Mouse (Mus musculus) G1E (cell line): Measurements from ENCODE around the gene 2210011C24Rik. TPM values are rescaled to one million over a fixed set of nuclear protein-coding genes. Genes with fewer than 3 reads are reported as not detected.
A peak's percentile ranks its signal among the peaks of the same experiment; 100 is the strongest.

Experiments used
- ATAC-seq: 2 replicates; pipeline ENCODE4 v1.8.0; 2016; ENCODE audit warnings: mild to moderate bottlenecking; ENCODE audit not compliant: insufficient number of reproducible peaks, poor library complexity, low FRiP score, severe bottlenecking; ENCODE audit errors: extremely low read depth
- DNase-seq: peaks from one replicate; pipeline ENCODE4 v3.0.0; 2012; ENCODE audit warnings: low spot score
- H3K27me3 ChIP-seq: 2 replicates; pipeline ENCODE4 v1.6.1; 2012; ENCODE audit warnings: mild to moderate bottlenecking, low read length, inconsistent platforms; ENCODE audit not compliant: insufficient read depth
- H3K36me3 ChIP-seq: replicated peaks from 2 replicates; pipeline ENCODE3; 2012; ENCODE audit warnings: mild to moderate bottlenecking, inconsistent platforms
- H3K4me1 ChIP-seq: 2 replicates; pipeline ENCODE4 v1.6.1; 2012; ENCODE audit warnings: low read depth, low read length, inconsistent platforms, mixed read lengths; ENCODE audit not compliant: insufficient read depth
- H3K4me3 ChIP-seq: 2 replicates; pipeline ENCODE4 v1.5.1; 2012; ENCODE audit warnings: low read depth, mild to moderate bottlenecking, inconsistent platforms, low read length, moderate library complexity, mixed read lengths
- H3K9me3 ChIP-seq: replicated peaks from 2 replicates; pipeline ENCODE4 v1.6.1; 2012; ENCODE audit warnings: inconsistent platforms
- CTCF ChIP-seq: IDR thresholded peaks from 2 replicates; pipeline ENCODE4 v1.5.1; 2012; ENCODE audit warnings: low read depth, low read length, inconsistent platforms, mixed read lengths
- GATA1 ChIP-seq: IDR thresholded peaks from 2 replicates; pipeline ENCODE4 v1.6.1; 2012; ENCODE audit warnings: borderline replicate concordance, low read length, inconsistent platforms, mixed read lengths
- GATA2 ChIP-seq: IDR thresholded peaks from 2 replicates; pipeline ENCODE4 v1.6.1; 2012; ENCODE audit warnings: low read depth, low read length, inconsistent platforms, borderline replicate concordance
- POLR2AphosphoS5 ChIP-seq: IDR thresholded peaks from 2 replicates; pipeline ENCODE4 v1.6.1; 2012; ENCODE audit warnings: low read depth, low read length, inconsistent platforms; ENCODE audit not compliant: insufficient replicate concordance
- TAL1 ChIP-seq: conservative IDR thresholded peaks from 2 replicates; pipeline ENCODE4 v1.6.1; 2012; ENCODE audit warnings: low read depth, low read length, inconsistent platforms, mixed read lengths
- polyA plus RNA-seq: library from polyadenylated mRNA; stranded (reverse); fragments of >175 nt; gene quantifications from 2 replicates; pipeline ENCODE4 v1.2.3, GENCODE M21; 2012
- total RNA-seq, 2 experiments: library from RNA; stranded (forward) in 1 of 2; stranded (reverse) in 1 of 2; fragments of 200-1000 nt in 1 of 2; fragments of >200 nt in 1 of 2; fragmentation: Nextera tagmentation in 1 of 2; gene quantifications; 2 replicates each; pipeline ENCODE4 v1.2.3; 2014 to 2017

Gene 2210011C24Rik
- total RNA-seq (2014; fragmentation: Nextera tagmentation) (not detected in 2 replicates), total RNA-seq (2017) (not detected in 2 replicates), polyA plus RNA-seq (not detected in 2 replicates)

DNA sequence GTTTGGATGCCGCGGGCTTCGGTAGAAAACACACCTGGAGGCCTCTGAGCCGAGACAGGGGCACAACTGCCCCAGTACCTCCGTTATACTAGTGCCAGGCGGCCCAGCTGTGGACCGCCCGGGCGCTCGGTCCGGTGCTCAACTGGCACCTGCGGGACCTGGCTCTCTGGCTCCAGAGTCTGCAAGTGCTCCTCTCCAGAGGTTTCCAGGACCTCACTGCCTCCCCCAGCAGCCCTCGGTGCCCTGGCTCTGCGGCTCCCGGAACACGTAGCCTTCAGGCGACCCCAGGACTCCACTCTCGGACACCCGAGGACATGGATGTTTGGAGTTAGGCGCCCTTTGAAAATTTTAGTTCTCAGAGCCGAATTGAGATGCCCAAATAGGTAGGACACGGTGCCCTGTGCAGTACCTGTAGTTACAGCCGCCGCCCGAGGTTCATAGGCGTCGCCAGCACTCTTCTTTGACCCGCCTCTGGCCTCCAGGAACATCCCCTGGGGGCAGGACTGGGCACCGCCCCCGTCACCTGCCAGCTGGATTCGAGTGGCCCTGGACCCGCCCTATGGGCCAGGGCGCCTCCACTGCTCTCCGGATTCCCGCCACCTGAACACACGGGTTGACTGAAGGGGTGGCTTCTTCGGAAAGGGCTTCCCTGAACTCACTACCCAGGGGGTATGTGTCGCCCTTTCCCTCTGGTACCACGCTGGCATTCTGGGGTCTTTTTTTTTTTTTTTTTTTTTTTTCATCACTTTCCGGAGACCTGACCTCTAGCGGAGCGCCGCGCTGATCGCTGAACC lies at the start of gene 2210011C24Rik:
Gene 2210011C24Rik, minus strand, starts transcription at position 467 of the 794 bp plus-strand sequence.
- H3K36me3 ChIP-seq: no peaks in the 10 kb centered on the region
- peaks cover 27% of the 10 kb centered on the region for H3K27me3 ChIP-seq
- peaks cover 27% of the 10 kb centered on the region for H3K9me3 ChIP-seq
- DNase-seq (no peak), ATAC-seq (no peak)
- H3K4me3 ChIP-seq: no peak within 1 kb of the TSS; the same call in 1 of the 2 replicates
- H3K4me1 ChIP-seq: no peaks in the 10 kb centered on the region
- no peak for TF ChIP-seq GATA1
- no peak for TF ChIP-seq POLR2AphosphoS5
- TF ChIP-seq CTCF: no peak
- no peak for TF ChIP-seq GATA2
- TF ChIP-seq TAL1: no peak

DNA sequence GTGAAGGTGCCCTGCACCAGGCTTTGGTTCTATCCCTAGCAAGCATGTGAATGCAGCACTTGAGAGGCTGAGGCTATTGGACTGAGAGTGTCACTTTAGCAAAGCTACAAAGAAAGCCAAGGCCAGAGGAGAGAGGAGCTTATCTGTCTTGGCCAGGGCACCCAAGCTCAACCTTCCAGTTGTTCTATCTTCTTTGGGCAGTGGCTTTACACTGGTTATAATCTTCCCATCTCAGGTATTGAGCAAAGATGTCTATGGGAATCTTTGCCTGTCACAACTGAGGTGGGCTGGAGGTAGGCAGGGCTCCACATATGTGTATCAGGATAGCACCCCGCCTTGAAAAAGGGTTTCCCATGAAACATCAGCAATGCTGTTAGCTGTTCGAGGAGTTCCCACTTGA lies 48.3 kb upstream of the 2210011C24Rik start:
- TF ChIP-seq GATA1: no peak
- no peak for TF ChIP-seq GATA2
- TF ChIP-seq CTCF: no peak
- H3K27me3 ChIP-seq: no peaks in the 10 kb centered on the region
- H3K4me1 ChIP-seq: peaks cover 19% of the 10 kb centered on the region
- no peaks in the 10 kb centered on the region for H3K36me3 ChIP-seq
- H3K4me3 ChIP-seq: no peak overlapping the region
- DNase-seq (no peak), ATAC-seq (no peak)
- peaks cover 4% of the 10 kb centered on the region; the same call in 1 of the 2 replicates for H3K9me3 ChIP-seq

DNA sequence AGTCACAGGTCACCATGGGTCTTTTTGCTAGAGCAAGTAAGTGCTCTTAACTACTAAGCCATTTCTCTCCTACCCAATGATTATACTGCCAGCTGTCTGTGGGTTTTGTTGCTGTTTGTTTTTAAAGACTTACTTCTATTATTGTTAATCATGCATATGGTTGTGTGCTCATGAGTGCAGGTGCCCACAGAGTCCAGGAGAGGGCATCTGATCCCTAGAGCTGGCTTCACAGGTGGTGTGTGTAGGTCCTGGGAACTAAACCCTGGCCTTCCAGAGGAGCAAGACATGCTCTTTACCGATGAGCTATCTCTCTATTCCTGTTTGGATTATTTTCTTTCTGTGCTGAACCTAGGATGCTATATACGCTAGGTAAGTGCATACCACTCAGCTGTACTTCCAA lies 47.3 kb upstream of the 2210011C24Rik start:
- no peak for ATAC-seq
- no peak for DNase-seq
- H3K36me3 ChIP-seq: no peaks in the 10 kb centered on the region
- no peaks in the 10 kb centered on the region for H3K27me3 ChIP-seq
- no peak overlapping the region for H3K4me3 ChIP-seq
- peaks cover 4% of the 10 kb centered on the region; the same call in 1 of the 2 replicates for H3K9me3 ChIP-seq
- H3K4me1 ChIP-seq: peaks cover 10% of the 10 kb centered on the region
- TF ChIP-seq POLR2AphosphoS5 (no peak), CTCF (no peak), GATA1 (no peak), GATA2 (no peak)

DNA sequence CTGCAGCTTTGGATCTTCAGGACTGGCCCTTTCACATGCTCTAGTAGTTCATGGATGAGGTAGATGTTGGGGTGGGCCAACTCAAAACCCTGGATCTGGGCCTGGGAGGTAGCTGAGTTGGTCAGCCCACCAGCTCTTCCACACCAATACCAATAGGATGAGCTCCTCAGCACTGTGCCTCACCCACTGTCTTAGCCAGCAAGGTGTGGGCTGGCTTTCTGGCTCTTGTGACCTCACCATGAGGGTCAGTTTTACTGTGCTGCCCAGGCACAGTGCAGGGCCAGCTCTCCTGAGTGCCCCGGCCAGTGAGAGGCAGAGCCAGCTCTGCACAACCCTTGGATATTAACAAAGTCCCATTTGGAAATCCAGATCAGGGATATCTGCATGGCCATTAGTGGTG lies 45.9 kb upstream of the 2210011C24Rik start:
- peaks cover 4% of the 10 kb centered on the region; the same call in 1 of the 2 replicates for H3K9me3 ChIP-seq
- H3K4me3 ChIP-seq: no peak overlapping the region
- no peaks in the 10 kb centered on the region for H3K27me3 ChIP-seq
- DNase-seq (no peak), ATAC-seq (no peak)
- TF ChIP-seq TAL1 (no peak), POLR2AphosphoS5 (no peak)
- H3K4me1 ChIP-seq: 0 out of 2 replicates have a peak, but pooled peaks cover under 1% of the 10 kb centered on the region
- no peaks in the 10 kb centered on the region for H3K36me3 ChIP-seq

GRCm38 (mm10) chr8:84053229-84053628 lies 41.3 kb upstream of the 2210011C24Rik start:
- Histone ChIP-seq H3K4me3 (no peak overlapping the region), H3K9me3 (peaks cover 4% of the 10 kb centered on the region; the same call in 1 of the 2 replicates), H3K36me3 (no peaks in the 10 kb centered on the region), H3K4me1 (0 out of 2 replicates have a peak, but pooled peaks cover 2% of the 10 kb centered on the region), H3K27me3 (peaks cover 3% of the 10 kb centered on the region; the same call in 1 of the 2 replicates)
- DNase-seq: no peak
- no peak for ATAC-seq
- TF ChIP-seq GATA1 (no peak), POLR2AphosphoS5 (no peak), GATA2 (no peak), CTCF (no peak), TAL1 (no peak)

DNA sequence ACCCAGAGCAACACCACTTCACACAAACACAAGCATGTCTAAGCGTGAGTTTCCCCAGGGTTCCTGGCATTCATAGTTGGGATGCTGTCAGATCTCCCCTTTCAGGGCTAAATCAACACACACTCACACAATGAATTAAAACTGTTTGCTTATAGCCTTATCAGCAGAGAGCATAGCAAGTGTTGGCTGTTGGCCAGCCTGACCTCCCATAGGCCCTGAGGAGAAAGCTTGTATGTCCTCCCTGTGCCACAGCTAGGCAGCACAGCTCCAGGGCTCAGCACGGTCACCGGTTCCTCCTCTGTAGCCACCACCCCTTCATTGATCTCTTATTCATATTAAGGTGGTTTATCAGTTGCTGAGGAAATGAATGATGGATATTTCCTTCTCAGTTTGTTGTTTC lies 40.8 kb upstream of the 2210011C24Rik start:
- Histone ChIP-seq H3K4me3 (no peak overlapping the region), H3K27me3 (peaks cover 5% of the 10 kb centered on the region; the same call in 1 of the 2 replicates), H3K9me3 (no peaks in the 10 kb centered on the region), H3K4me1 (0 out of 2 replicates have a peak, but pooled peaks cover 2% of the 10 kb centered on the region), H3K36me3 (no peaks in the 10 kb centered on the region)
- no peak for TF ChIP-seq GATA1
- TF ChIP-seq CTCF: no peak
- no peak for TF ChIP-seq GATA2
- no peak for TF ChIP-seq TAL1
- TF ChIP-seq POLR2AphosphoS5: no peak
- DNase-seq (peak; percentile 53), ATAC-seq (no peak)

DNA sequence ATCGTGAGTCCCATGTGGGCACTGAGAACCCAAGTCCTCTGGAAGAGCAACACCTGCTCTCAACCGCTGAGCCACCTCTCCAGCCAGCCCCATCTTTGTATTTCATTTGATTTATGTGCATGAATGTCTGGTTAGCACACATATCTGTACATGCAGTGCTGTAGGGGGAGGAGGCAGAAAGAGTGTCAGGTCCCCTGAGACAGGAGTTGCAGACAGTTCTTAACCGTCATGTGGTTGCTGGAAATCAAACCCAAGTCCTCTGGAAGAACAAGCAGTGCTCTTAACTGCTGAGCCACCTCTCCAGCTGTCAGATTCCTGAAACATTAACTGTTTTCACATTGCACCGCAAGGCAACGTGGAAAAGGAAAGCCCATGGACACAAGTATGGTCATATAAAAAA lies 36.2 kb upstream of the 2210011C24Rik start:
- Histone ChIP-seq H3K9me3 (0 out of 2 replicates have a peak, but pooled peaks cover 2% of the 10 kb centered on the region), H3K27me3 (peaks cover 20% of the 10 kb centered on the region), H3K4me1 (0 out of 2 replicates have a peak, but pooled peaks cover 2% of the 10 kb centered on the region), H3K36me3 (no peaks in the 10 kb centered on the region), H3K4me3 (no peak overlapping the region)
- DNase-seq (no peak), ATAC-seq (no peak)
- no peak for TF ChIP-seq GATA1
- TF ChIP-seq POLR2AphosphoS5: no peak
- TF ChIP-seq GATA2: no peak
- no peak for TF ChIP-seq CTCF
- no peak for TF ChIP-seq TAL1
